Mouse (Mus musculus) intestine, postnatal 0 days (tissue): ENCODE results near the gene Kcnb1. TPM values are rescaled to one million over a fixed set of nuclear protein-coding genes. Genes with fewer than 3 reads are reported as not detected.

Experiments used
- ATAC-seq: fragments of 200-750 bp; cut with Nextera tagmentation; 2 replicates; pipeline ENCODE4 v1.8.0; 2017; ENCODE audit warnings: mild to moderate bottlenecking, moderate TSS enrichment, moderate library complexity
- H3K27ac ChIP-seq: fragments of 300-500 bp; sonication (generic); 2 replicates; pipeline ENCODE4 v1.5.1; 2014; ENCODE audit warnings: mild to moderate bottlenecking, low read depth, low read length, moderate library complexity
- H3K27me3 ChIP-seq: fragments of 300-500 bp; sonication (generic); replicated peaks from 2 replicates; pipeline ENCODE4 v1.6.1; 2014; ENCODE audit warnings: low read length, mixed read lengths; ENCODE audit not compliant: control insufficient read depth, insufficient read depth
- H3K36me3 ChIP-seq: fragments of 300-500 bp; sonication (generic); 2 replicates; pipeline ENCODE4 v1.6.1; 2014; ENCODE audit warnings: mild to moderate bottlenecking, moderate library complexity; ENCODE audit not compliant: control insufficient read depth, insufficient read depth
- H3K4me1 ChIP-seq: fragments of 300-500 bp; sonication (generic); replicated peaks from 2 replicates; pipeline ENCODE4 v1.6.1; 2014; ENCODE audit warnings: antibody characterized with exemption, low read length, mixed read lengths; ENCODE audit not compliant: control insufficient read depth, insufficient read depth
- H3K4me2 ChIP-seq: fragments of 300-500 bp; sonication (generic); replicated peaks from 2 replicates; pipeline ENCODE4 v1.6.1; 2014; ENCODE audit warnings: low read depth, mild to moderate bottlenecking, moderate library complexity
- H3K4me3 ChIP-seq: fragments of 300-500 bp; sonication (generic); 2 replicates; pipeline ENCODE4 v1.5.1; 2014; ENCODE audit warnings: low read depth, low read length
- H3K9ac ChIP-seq: fragments of 300-500 bp; sonication (generic); 2 replicates; pipeline ENCODE4 v1.6.1; 2014; ENCODE audit warnings: mild to moderate bottlenecking, low read depth, low read length
- H3K9me3 ChIP-seq: fragments of 300-500 bp; sonication (generic); 2 replicates; pipeline ENCODE4 v1.6.1; 2016; ENCODE audit warnings: mixed run types; ENCODE audit not compliant: control insufficient read depth
- CTCF ChIP-seq: sonication (generic); IDR thresholded peaks from 2 replicates; pipeline ENCODE4 v1.5.1; 2016; ENCODE audit warnings: low read depth, mild to moderate bottlenecking, control low read depth, antibody characterized with exemption, moderate library complexity
- WGBS: fragments of 180-500 bp; shearing (Covaris S2); extraction: QIAGEN DNeasy Blood & Tissue Kit; methylation state at CpG from one replicate; pipeline ENCODE4 v1.1.7; 2014; 5-methylcytosine and 5-hydroxymethylcytosine counted together
- polyA plus RNA-seq: library from polyadenylated mRNA; unstranded; fragments of >200 nt; fragmentation: Nextera tagmentation; extraction: Ambion mirVana; gene quantifications from 2 replicates; pipeline ENCODE4 v1.2.1, GENCODE M21; 2015

The Kcnb1 gene
- polyA plus RNA-seq, 1 experiment from 2014 or later = 1.1 TPM

DNA sequence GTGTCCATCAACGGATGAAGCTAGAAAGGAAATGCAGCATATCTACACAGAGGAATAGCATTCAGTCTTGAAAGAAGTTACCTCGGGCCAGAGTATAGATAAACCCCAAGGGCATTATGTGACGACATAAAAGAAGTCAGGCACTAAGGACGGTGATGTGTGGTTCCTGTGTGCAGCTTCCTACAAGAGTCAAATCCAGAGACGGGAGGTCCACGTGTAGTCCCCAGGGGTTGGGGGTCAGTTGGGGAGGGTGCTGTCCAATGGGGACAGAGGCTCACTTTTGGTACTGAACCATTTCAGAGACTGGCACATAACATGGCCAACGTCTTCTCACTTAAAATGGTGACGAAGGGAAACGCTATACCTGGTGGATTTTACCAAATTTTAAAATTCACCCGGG lies 10.7 kb downstream of the Kcnb1 start:
- no peak overlapping the region for H3K9ac ChIP-seq
- WGBS = 89% methylated on average over 10 of the region's 10 CpGs

GRCm38 (mm10) chr2:167177231-167177641 lies 12.7 kb downstream of the Kcnb1 start:
- Histone ChIP-seq H3K27me3 (no peaks in the 10 kb centered on the region), H3K27ac (no peak overlapping the region), H3K4me3 (no peak overlapping the region), H3K4me1 (no peaks in the 10 kb centered on the region), H3K9ac (no peak overlapping the region), H3K9me3 (no peaks in the 10 kb centered on the region), H3K4me2 (no peak overlapping the region), H3K36me3 (no peaks in the 10 kb centered on the region)
- no peak for TF ChIP-seq CTCF
- 51% methylated on average over 10 of the region's 10 CpGs for whole genome bisulfite sequencing
- ATAC-seq = no peak

More for the DNA sequence above, 10.7 kb downstream of the Kcnb1 start:
- no peak for ATAC-seq
- Histone ChIP-seq H3K4me2 (no peak overlapping the region), H3K4me1 (no peaks in the 10 kb centered on the region), H3K4me3 (no peak overlapping the region), H3K27ac (no peak overlapping the region; the same call in 1 of the 2 replicates), H3K9me3 (no peaks in the 10 kb centered on the region), H3K36me3 (no peaks in the 10 kb centered on the region), H3K27me3 (no peaks in the 10 kb centered on the region)
- no peak for TF ChIP-seq CTCF

DNA sequence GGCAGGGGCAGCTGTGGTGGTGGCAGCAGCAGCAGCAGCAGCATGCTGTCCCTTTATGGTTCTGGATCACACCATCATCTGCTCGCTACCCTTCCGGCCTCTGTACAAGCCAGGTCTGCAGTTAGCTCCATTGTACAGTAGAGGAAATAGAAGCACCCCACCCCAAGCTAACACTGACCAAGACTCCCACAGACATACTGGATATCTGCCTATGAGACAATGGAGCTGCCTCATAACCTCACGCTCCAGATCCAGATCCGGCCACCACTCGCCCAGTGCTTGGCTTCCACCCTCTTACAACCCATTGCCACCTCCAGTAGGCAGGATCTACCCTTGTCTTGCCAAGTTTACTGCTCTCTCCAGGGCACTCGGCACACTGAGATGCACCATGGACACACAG lies 14.7 kb downstream of the Kcnb1 start:
- no peak for ATAC-seq
- 87% methylated on average over 6 of the region's 6 CpGs for WGBS

GRCm38 (mm10) chr2:167173051-167173875 lies 16.7 kb downstream of the Kcnb1 start:
- no peak for ATAC-seq
- Histone ChIP-seq H3K9me3 (no peaks in the 10 kb centered on the region), H3K9ac (no peak overlapping the region), H3K4me3 (no peak overlapping the region), H3K4me1 (no peaks in the 10 kb centered on the region), H3K36me3 (no peaks in the 10 kb centered on the region), H3K27ac (no peak overlapping the region; the same call in 1 of the 2 replicates), H3K4me2 (no peak overlapping the region), H3K27me3 (no peaks in the 10 kb centered on the region)
- TF ChIP-seq CTCF = no peak
- 68% methylated on average over 5 of the region's 5 CpGs for WGBS

More for the DNA sequence above, 14.7 kb downstream of the Kcnb1 start:
- no peak overlapping the region for H3K27ac ChIP-seq
- no peaks in the 10 kb centered on the region for H3K4me1 ChIP-seq
- H3K27me3 ChIP-seq = no peaks in the 10 kb centered on the region
- H3K36me3 ChIP-seq = no peaks in the 10 kb centered on the region
- no peak for TF ChIP-seq CTCF
- no peak overlapping the region for H3K4me2 ChIP-seq
- H3K9me3 ChIP-seq = no peaks in the 10 kb centered on the region
- no peak overlapping the region for H3K9ac ChIP-seq
- no peak overlapping the region for H3K4me3 ChIP-seq

GRCm38 (mm10) chr2:167167515-167168212 lies 22.3 kb downstream of the Kcnb1 start:
- Histone ChIP-seq H3K9me3 (no peaks in the 10 kb centered on the region), H3K4me3 (no peak overlapping the region), H3K9ac (no peak overlapping the region), H3K36me3 (no peaks in the 10 kb centered on the region), H3K4me2 (no peak overlapping the region), H3K27me3 (no peaks in the 10 kb centered on the region), H3K27ac (no peak overlapping the region), H3K4me1 (peaks cover 7% of the 10 kb centered on the region)
- TF ChIP-seq CTCF = no peak
- no peak for ATAC-seq
- WGBS = 52% methylated on average over 11 of the region's 11 CpGs

DNA sequence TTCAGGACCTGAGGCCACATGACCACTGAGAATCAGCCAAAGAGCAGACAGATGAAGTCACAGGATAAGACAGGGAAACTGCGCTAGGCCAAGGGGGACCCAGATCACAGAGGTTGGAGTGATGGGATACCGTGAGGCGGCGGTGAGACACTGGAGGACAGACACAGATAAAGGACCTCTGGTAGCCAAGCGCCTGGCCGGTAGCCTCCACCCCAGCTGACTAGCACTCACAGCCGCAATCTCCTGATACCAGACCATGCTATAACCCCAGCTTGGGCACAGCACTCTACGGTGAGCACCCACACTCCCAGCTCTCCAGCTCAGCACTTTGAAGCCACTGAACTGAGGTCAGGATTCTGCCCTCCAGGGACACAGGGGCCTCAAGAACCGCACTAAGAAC lies 26.4 kb downstream of the Kcnb1 start:
- TF ChIP-seq CTCF = no peak
- Histone ChIP-seq H3K27me3 (no peaks in the 10 kb centered on the region), H3K9me3 (no peaks in the 10 kb centered on the region), H3K9ac (no peak overlapping the region), H3K27ac (no peak overlapping the region), H3K4me2 (no peak overlapping the region), H3K36me3 (no peaks in the 10 kb centered on the region), H3K4me1 (peaks cover 7% of the 10 kb centered on the region), H3K4me3 (no peak overlapping the region)
- 76% methylated on average over 9 of the region's 9 CpGs for WGBS
- no peak for ATAC-seq
